Mouse (Mus musculus) frontal cortex, postnatal 36 days (tissue): ENCODE measurements around the gene Krt34.

ENCODE experiments used
- DNase-seq, 2 experiments: peaks; one replicate each; pipeline ENCODE4 v3.0.0; 2022; ENCODE audit warnings: low spot score in 2 of 2

Krt34 gene

GRCm38 (mm10) chr11:100041454-100041853, at the start of gene Krt34:
Gene Krt34 (minus strand): TSS chr11:100041554.
- DNase-seq = no peak

DNA sequence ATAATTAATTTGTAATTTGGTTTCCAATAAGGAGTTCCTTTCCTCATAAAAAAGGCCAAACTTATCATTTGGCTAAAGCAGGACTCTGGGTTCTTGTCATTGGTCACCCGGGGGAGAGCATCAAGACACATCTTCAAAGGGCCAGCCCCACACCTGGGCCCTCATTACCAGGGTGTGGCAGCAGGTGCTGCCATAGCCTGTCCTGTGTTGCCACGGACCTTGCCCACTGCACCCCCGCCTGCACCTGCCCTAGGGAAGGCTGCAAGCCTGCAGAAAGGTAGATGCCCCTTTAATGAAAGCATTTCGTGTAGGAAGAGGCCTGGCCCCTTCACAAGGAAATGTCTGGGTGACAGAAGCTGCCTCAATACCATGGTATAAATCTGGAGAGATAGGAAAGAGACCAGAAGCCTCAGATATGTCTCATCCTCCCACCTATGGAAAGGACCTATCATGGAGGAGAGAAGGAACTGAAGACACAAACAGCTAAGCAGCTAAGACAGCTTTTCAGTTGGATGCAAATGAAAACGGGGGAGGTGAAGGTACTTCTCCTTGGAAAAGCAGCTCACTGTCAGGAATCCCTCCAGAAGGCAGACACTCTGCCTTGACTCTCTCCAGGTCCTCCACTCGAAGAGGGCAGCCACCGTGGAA, 47.1 kb upstream of the Krt34 start:
- peak; percentile 11 to 12 for DNase-seq

DNA sequence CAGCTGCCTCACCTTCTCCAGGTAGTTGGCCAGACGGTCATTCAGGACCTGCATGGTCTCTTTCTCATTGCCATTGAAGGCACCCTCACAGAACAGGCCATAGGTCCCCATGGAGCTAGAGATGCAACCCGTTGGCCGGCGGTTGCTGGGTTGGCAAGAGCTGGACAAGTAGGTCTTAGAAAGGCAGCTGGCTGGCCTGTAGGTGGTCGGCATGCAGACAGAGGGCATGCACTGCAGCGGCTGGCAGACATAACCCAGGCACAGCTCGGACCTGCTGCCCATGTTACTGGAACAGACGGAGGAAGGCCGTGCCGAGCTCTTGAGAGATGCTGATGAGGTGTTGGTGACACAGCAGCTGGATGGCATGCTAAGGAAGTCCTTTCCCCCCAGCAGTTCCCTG, 46.5 kb upstream of the Krt34 start, which contains the start of gene Krt32:
Gene Krt32, minus strand, starts transcription at position 366 of the 400 bp plus-strand sequence.
- DNase-seq = no peak

DNA sequence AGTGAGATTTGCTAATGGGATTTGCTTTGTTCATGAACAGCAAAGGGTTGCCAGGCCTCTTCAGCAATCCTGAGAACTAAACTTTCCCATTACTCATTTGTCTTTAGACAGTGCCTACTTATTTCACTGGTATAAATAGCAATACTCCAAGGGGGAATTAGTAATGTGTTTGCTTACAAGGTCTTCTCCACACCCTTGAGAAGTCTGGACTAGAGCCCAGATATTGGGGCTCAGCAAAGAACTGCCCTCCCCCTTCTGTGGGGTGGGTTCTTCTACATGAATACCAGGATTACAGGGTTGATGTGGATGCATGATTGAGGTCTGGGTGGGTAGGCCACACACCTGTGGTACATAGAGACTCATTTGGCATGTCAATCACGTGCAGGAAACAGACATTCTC, 32.5 kb upstream of the Krt34 start:
- DNase-seq = no peak

- DNase-seq = no peak
Measured at GRCm38 (mm10) chr11:100067293-100068036, 26.1 kb upstream of the Krt34 start.

GRCm38 (mm10) chr11:100066236-100067010, 25.1 kb upstream of the Krt34 start:
- DNase-seq = no peak

DNA sequence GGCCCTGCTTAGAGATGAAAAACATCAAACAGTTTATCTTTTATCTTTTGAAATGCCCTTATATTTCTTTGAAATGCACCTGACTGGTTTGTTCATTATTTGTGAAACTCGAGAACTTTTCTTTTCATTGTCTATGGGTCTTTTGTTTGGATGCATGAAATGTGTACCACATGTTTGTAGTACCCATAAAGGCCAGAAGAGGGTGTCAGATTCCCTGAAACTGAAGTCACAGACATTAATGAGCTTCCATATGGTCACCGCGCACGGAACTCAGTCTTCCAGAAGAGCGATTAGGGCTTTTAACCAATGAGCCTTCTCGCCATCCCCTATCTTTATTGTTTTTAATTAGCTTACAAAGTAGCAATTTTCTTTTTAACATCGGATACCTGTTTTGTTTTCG, 17.5 kb upstream of the Krt34 start:
- DNase-seq = no peak

DNA sequence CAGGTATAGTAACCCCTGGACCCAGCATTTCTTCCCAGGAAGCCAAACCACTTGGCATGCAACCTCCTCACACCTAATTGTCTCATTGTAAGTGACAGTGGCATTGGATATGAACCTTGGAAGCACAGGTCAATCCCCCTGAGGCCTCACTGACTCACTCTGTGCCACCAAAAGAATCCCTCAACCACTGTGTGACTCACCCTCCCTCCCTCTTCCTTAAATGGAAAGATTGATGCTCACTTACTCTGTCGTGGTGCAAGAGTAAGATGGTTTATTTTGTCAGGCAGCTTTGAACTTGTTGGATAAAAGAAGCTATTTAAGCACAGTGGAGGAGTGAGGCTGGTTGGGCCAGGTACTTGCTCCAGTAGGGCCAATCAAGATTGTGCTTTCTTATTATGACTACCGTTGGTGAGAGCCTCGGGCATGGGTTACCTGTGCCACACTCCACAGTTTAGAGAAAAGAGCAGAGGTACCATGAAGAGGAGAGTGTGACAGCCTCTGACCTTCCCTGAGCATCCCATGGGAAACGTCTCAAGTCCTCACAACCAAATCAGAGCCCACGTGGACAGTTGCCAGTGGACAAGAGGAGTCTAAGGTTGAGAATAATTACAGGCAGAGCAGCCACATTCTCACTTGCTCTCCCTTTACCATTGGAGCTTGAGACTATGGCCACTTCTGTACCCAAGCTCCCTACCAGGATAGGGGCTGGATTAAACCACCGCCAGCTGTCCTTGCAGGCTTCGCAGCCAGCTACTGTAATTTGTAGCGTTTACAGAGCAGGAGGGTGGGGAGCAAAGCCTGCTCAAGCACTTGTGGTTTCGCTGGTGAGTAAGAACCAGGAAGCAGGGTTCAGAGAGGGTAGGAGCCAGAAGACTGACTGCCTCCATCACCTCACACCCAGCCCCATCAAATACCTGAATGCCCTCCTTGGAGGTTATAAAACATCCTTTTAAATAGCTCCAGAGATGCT, 14.6 kb upstream of the Krt34 start:
- no peak for DNase-seq

- DNase-seq = no peak
Measured at GRCm38 (mm10) chr11:100050451-100050850, 9.1 kb upstream of the Krt34 start, which contains the start of gene Krt31. Gene Krt31 (minus strand): TSS chr11:100050551.

DNA sequence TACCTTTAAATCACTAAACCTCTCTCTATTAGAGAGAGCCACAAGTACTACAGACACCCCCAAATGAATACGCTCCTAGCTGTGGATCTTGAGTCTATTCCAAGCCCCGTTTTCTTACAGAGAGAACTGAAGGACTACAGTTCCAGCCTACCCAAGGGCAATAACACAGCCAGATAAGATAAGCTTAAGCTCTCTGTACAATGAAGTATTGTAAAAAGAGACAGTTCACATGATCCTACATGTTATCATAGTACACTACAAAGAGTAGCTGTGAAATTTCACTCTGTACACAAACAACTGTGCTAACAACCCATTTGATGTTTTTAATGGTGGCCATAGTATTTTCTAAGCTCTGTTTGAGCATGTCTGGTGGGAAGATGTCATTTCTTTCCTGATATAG, 5.8 kb upstream of the Krt34 start:
- DNase-seq = no peak

- DNase-seq = peak; percentile 1 to 9
Measured at GRCm38 (mm10) chr11:100046303-100046866, 5.0 kb upstream of the Krt34 start.

DNA sequence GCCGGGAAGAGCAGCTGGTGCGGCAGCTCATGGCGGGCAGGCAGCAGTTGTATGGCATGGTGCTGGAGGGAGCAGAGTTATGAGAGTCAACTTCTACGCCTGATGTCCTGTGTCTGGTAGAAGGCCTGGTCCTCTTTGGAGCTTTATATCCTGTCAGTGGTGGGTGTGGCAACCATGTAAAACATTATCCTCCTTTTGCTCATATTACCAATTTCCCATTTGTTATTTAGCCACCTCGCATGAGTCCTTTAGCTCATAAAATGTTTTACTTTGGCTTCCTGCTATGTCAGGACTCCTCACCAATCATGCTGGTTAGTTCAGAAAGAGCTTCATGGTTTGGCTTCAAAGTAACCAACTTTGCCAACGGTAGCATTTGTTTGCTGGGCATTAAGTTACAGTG, 11.6 kb downstream of the Krt34 start, which contains the start of gene Krt33b:
Gene Krt33b, minus strand, starts transcription at position 101 of the 400 bp plus-strand sequence.
- DNase-seq = no peak

GRCm38 (mm10) chr11:100021438-100021837, 19.9 kb downstream of the Krt34 start:
- DNase-seq = peak; percentile 14 to 28

DNA sequence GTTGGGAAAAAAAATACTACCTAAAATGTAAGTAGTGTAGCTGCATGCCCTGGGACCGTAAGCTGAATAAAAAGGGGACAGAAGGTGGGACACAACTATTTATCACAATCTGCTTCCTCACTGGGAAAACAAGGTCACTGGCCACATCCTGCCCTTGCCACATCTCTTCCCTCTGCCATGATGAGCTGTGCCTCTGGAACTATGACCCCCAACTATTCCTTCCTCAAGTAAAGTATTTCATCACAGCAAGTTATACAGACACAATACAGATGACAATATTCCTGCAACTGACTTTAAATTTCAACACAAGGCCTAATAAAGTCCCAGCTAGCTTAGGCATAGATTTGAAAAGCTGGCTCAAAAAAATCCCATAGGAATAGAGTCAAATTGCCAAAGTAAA, 21.9 kb downstream of the Krt34 start:
- no peak for DNase-seq

- DNase-seq = no peak
Measured at GRCm38 (mm10) chr11:100016112-100016511, 25.2 kb downstream of the Krt34 start, which contains the start of gene Krt33a. Gene Krt33a (minus strand): TSS chr11:100016212.

- no peak for DNase-seq
Measured at GRCm38 (mm10) chr11:100013691-100014171, 27.6 kb downstream of the Krt34 start.

DNA sequence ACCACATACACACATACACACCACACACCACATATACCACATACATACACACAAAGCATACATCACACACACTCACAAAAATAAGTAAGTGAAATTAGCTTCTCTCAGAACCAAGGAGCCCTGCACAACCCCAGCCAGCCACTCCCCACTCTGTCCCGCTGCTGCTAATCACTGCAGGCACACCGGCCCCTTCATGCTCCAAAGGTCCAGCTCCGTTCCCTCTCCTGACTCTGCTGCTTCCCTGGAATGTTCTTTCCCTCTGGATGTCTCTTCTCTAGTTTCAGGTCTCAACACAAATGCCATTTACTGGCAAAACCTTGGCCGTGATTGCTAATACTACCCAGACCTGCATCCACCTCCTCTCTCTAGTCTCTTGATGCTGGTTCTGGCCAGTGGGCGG, 30.7 kb downstream of the Krt34 start:
- DNase-seq = no peak

GRCm38 (mm10) chr11:100008336-100008735, 33.0 kb downstream of the Krt34 start:
- DNase-seq = no peak

DNA sequence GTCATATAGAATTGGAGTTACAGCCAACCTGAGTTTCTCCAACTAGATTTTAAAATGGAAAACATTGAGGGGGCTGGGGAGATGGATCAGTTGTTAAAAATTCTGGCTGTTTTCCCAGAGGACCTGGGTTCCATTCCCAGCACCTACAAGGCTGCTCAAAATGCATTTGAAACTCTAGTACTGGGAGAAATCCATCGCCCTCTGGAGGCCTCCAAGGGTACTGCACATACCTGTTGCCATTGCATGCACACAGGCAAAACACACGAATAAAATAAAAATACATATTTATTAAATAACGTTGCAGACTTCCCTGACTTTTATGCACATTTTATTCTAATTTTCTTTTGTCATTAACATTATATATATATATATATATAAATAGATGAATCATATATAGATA, 34.7 kb downstream of the Krt34 start:
- no peak for DNase-seq

GRCm38 (mm10) chr11:100005905-100006304, 35.4 kb downstream of the Krt34 start:
- DNase-seq = no peak

DNA sequence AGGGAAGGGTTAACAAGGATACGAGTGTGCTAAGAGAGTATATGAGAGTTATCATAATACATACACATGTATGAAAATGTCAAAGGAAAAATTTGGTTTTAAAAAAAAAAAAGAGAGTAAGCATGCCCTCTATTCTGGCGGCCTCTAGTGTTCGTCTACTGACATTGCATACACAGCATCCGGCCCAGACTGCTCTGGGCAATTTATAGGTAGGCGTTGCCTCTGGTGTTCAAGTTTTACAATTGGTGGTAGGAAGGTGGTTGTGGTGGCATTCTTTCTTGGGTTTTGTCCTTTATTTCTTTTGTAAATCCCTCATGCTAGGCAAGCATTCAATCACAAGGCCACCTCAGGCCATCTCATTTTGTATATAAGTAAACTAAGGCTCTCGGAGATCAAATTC, 36.5 kb downstream of the Krt34 start:
- peak; percentile 44 to 70 for DNase-seq
